Mouse (Mus musculus) stomach, embryonic 14.5 days (tissue): Measurements from ENCODE around the gene Gm42674. TPM values are rescaled to one million over a fixed set of nuclear protein-coding genes. Genes with fewer than 3 reads are reported as not detected.

Source experiments
- ATAC-seq: fragments of 200-750 bp; cut with Nextera tagmentation; 2 replicates; pipeline ENCODE4 v1.8.0; 2017; ENCODE audit warnings: low read depth, moderate TSS enrichment; ENCODE audit not compliant: insufficient number of reproducible peaks, insufficient read depth, low FRiP score
- H3K27ac ChIP-seq: fragments of 300-500 bp; sonication (generic); 2 replicates; pipeline ENCODE4 v1.5.1; 2014; ENCODE audit warnings: mild to moderate bottlenecking, low read length, moderate library complexity, mixed read lengths
- H3K27me3 ChIP-seq: fragments of 300-500 bp; sonication (generic); 2 replicates; pipeline ENCODE4 v1.6.1; 2014; ENCODE audit warnings: low read length, control low read depth, mixed read lengths; ENCODE audit not compliant: control insufficient read depth, insufficient read depth
- H3K36me3 ChIP-seq: fragments of 300-500 bp; sonication (generic); 2 replicates; pipeline ENCODE4 v1.6.1; 2014; ENCODE audit warnings: mild to moderate bottlenecking, control low read depth, low read length, moderate library complexity, mixed read lengths; ENCODE audit not compliant: control insufficient read depth, insufficient read depth
- H3K4me1 ChIP-seq: fragments of 300-500 bp; sonication (generic); 2 replicates; pipeline ENCODE4 v1.6.1; 2014; ENCODE audit warnings: low read length, control low read depth, mixed read lengths; ENCODE audit not compliant: control insufficient read depth, insufficient read depth
- H3K4me2 ChIP-seq: fragments of 300-500 bp; sonication (generic); replicated peaks from 2 replicates; pipeline ENCODE4 v1.6.1; 2014; ENCODE audit warnings: low read depth, low read length, control low read depth
- H3K4me3 ChIP-seq: fragments of 300-500 bp; sonication (generic); 2 replicates; pipeline ENCODE4 v1.5.1; 2014; ENCODE audit warnings: low read depth, low read length, control low read depth
- H3K9ac ChIP-seq: fragments of 300-500 bp; sonication (generic); replicated peaks from 2 replicates; pipeline ENCODE4 v1.6.1; 2014; ENCODE audit warnings: low read depth, mild to moderate bottlenecking, control low read depth, low read length, moderate library complexity, mixed read lengths
- H3K9me3 ChIP-seq: fragments of 300-500 bp; sonication (generic); 2 replicates; pipeline ENCODE4 v1.6.1; 2016; ENCODE audit warnings: low read depth, low read length, control low read depth; ENCODE audit not compliant: control insufficient read depth
- WGBS: fragments of 180-500 bp; shearing (Covaris S2); extraction: QIAGEN DNeasy Blood & Tissue Kit; methylation state at CpG from one replicate; pipeline ENCODE4 v1.1.7; 2014; 5-methylcytosine and 5-hydroxymethylcytosine counted together
- polyA plus RNA-seq: library from polyadenylated mRNA; unstranded; fragments of >200 nt; fragmentation: Nextera tagmentation; extraction: Ambion mirVana; gene quantifications from 2 replicates; pipeline ENCODE4 v1.2.1, GENCODE M21; 2014

The Gm42674 gene
- polyA plus RNA-seq, 1 experiment from 2014 or later, result not detected

DNA sequence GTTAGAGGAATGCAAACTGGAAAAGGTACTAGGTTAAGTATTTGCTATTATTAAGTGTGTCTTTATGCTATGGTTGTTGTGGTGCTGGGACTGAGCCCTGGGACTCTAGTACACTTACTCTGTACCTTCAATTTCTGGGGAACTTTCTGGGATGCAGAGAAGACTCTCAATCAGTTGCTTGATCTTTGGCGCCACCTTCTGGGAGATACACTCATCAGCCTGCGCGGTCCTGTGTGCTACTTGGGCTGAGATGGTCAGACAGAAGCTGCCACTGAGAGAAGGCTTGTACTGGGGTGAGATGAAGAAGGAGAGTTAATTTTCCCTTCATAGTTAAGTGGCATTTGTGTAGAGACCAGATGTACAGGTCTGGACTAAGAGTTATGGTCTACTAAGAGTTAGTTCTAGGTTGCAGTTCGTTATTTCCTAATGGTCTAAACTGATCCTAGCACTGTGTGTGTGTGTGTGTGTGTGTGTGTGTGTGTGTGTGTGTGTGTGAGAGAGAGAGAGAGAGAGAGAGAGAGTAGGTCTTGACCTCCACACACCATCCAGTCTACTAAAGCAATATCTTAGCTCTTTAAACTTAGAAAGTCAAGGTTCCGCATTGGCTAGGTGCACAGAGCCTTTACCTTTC is 51.3 kb downstream of the Gm42674 start:
- 38% methylated on average over 5 of the region's 5 CpGs for WGBS
- no peaks in the 10 kb centered on the region for H3K4me1 ChIP-seq
- H3K4me3 ChIP-seq, result no peak overlapping the region
- H3K36me3 ChIP-seq, result no peaks in the 10 kb centered on the region
- no peak overlapping the region for H3K4me2 ChIP-seq
- no peaks in the 10 kb centered on the region for H3K27me3 ChIP-seq
- no peak overlapping the region for H3K27ac ChIP-seq
- peak; percentile 80; the same call in 1 of the 2 replicates for ATAC-seq
- no peaks in the 10 kb centered on the region for H3K9me3 ChIP-seq
- no peak overlapping the region for H3K9ac ChIP-seq

DNA sequence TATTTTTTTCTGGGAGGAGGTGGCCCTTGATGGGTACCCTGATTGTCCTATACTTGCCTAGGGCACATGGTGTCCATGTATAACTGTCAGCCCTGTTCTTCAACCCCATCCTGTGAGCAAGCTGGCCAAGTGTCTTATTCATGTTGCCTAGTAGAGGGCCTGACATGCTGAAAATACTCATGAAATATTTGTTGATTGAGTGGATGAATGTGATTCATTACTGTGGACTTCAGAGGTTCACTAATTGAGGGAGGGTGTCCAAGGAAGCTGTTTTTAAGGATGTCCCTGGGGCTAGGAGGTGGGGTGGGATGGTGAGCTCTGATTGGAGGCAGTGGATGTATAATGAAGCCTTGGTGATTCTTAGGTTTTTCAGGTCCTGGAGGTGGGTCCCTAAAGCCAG is 52.0 kb downstream of the Gm42674 start, which contains the start of gene S100a7a:
Gene S100a7a, plus strand, starts transcription at position 301 of the 400 bp plus-strand sequence.
- Histone ChIP-seq H3K4me1 (no peaks in the 10 kb centered on the region), H3K27me3 (no peaks in the 10 kb centered on the region), H3K36me3 (no peaks in the 10 kb centered on the region), H3K4me3 (no peak within 1 kb of the TSS), H3K9ac (no peak within 1 kb of the TSS), H3K4me2 (no peak within 1 kb of the TSS), H3K27ac (no peak within 1 kb of the TSS), H3K9me3 (no peaks in the 10 kb centered on the region)
- no peak for ATAC-seq

Other genes starting within 250 kb of the Gm42674 start
- 11.7 and 13.0 TPM in 2 replicates for gene Slc27a3, start 212.0 kb upstream of the Gm42674 start, polyA plus RNA-seq
- gene Ints3, start 168.3 kb upstream of the Gm42674 start, polyA plus RNA-seq, result 28.7 and 29.6 TPM in 2 replicates
- gene Npr1, start 136.0 kb upstream of the Gm42674 start, polyA plus RNA-seq, result 4.6 and 4.8 TPM in 2 replicates
- 208 and 217 TPM in 2 replicates for gene Ilf2, start 125.8 kb upstream of the Gm42674 start, polyA plus RNA-seq
- gene Snapin, start 110.9 kb upstream of the Gm42674 start, polyA plus RNA-seq, result 81.2 and 88.0 TPM in 2 replicates
- gene Chtop, start 92.4 kb upstream of the Gm42674 start, polyA plus RNA-seq, result 97.4 and 98.2 TPM in 2 replicates
- gene S100a1, start 87.5 kb upstream of the Gm42674 start, polyA plus RNA-seq, result 46.8 and 48.5 TPM in 2 replicates
- gene S100a13, start 87.5 kb upstream of the Gm42674 start, polyA plus RNA-seq, result 31.2 and 33.5 TPM in 2 replicates
- 14.0 and 17.0 TPM in 2 replicates for gene S100a14, start 75.0 kb upstream of the Gm42674 start, polyA plus RNA-seq
- 244 and 247 TPM in 2 replicates for gene S100a16, start 64.7 kb upstream of the Gm42674 start, polyA plus RNA-seq
- 0.42 and 0.62 TPM in 2 replicates for gene S100a3, start 41.3 kb upstream of the Gm42674 start, polyA plus RNA-seq
- gene S100a2, start 11.7 kb upstream of the Gm42674 start, polyA plus RNA-seq, result not detected in 2 replicates
- 5.5 and 7.4 TPM in 2 replicates for gene S100a4, start 1.9 kb downstream of the Gm42674 start, polyA plus RNA-seq
- gene S100a5, start 6.6 kb downstream of the Gm42674 start, polyA plus RNA-seq, result 0.71 TPM in 1 of 2 replicates, not detected in the other
- 418 and 466 TPM in 2 replicates for gene S100a6, start 11.0 kb downstream of the Gm42674 start, polyA plus RNA-seq
- not detected in 2 replicates for gene S100a7a, start 52.1 kb downstream of the Gm42674 start, polyA plus RNA-seq
- 58.0 and 73.3 TPM in 2 replicates for gene S100a8, start 67.1 kb downstream of the Gm42674 start, polyA plus RNA-seq
- gene S100a9, start 93.8 kb downstream of the Gm42674 start, polyA plus RNA-seq, result 41.0 and 53.5 TPM in 2 replicates
- gene Pglyrp4, start 125.0 kb downstream of the Gm42674 start, polyA plus RNA-seq, result not detected in 2 replicates
- gene Gm5849, start 176.0 kb downstream of the Gm42674 start, polyA plus RNA-seq, result not detected in 2 replicates